Mouse (Mus musculus): ENCODE measurements around the gene Timm8a2. TPM values are rescaled to one million over a fixed set of nuclear protein-coding genes. Genes with fewer than 3 reads are reported as not detected.

Timm8a2 gene
- polyA plus RNA-seq, 1 experiment from 2014 or later = not detected

DNA sequence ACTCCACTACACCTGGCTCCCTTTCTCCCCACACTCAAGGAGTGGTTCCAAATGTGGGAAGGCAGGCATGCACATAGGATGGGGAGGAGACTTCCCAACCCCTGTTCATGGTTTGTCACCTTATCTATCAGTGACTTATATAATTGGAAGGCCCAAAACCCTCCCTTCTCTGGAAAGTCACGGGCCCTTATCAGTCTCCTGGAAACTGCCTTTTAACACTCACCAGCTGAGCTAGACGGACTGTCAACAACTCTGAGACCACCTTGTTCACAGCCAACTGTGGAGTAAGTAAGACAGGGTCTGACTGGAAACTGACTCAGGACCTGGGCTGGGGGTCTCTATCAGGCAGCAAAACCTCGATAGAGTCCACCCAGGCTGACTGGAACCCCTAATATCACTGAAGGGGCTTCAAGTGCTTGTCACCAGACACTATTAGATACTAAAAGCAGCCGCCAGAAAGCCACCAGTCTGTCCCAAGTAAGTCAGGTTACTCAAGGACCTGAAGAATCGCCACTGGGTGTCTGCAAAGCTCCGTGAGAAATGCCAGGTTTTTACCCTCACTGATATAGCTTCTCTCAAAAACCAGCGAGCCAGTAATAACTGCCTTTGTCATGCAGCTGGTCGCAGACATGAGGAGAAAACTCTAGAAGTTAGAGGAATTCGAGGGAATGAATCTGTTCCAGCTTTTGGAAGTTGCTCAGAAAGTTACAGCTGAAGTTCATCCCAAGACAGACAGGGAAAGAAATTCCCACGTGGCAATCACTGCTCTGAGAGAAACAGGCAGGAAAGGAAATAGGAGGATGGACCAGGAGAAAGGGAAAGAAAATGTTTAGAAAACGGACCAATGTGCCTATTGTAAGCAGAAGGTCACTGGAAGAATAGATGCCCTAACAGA lies 34.6 kb downstream of the Timm8a2 start:
- DNase-seq (ENCODE audit: low spot score) = peak; percentile 89
- Histone ChIP-seq H3K4me3 (no peak overlapping the region), H3K27ac (0 out of 2 replicates have a peak overlapping the region, but pooled peaks have one; percentile 5), H3K36me3 (no peaks in the 10 kb centered on the region), H3K9me3 (no peaks in the 10 kb centered on the region), H3K27me3 (ENCODE audit: insufficient read depth, poor library complexity, severe bottlenecking) (peaks cover 82% of the 10 kb centered on the region), H3K4me1 (peaks cover 20% of the 10 kb centered on the region)
- 25% methylated on average over 11 of the region's 11 CpGs for WGBS

DNA sequence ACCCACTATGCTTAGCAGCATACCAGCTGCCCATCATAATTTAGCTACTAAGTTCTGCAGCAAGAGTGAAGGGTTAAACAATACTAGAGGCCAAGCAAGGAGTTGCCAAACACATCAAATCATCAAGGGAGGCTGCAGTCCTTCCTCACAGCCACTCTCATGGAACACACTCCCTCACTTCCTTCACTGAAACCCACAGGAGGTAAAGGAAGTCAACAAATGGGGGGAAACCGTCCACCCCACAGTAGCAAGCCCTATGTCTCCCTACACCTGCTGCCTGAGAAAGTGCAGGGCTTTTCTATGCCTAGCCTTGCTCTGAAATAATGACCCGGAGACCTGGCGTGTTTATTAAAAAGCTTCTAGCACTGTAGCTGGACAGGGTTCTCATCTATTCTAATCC lies 35.5 kb downstream of the Timm8a2 start:
- H3K27ac ChIP-seq = no peak overlapping the region
- H3K27me3 ChIP-seq (ENCODE audit: insufficient read depth, poor library complexity, severe bottlenecking) = peaks cover 81% of the 10 kb centered on the region
- no peak for DNase-seq (ENCODE audit: low spot score)
- no peak overlapping the region for H3K4me3 ChIP-seq
- peaks cover 20% of the 10 kb centered on the region for H3K4me1 ChIP-seq
- H3K36me3 ChIP-seq = no peaks in the 10 kb centered on the region
- WGBS = 80% methylated on average over 3 of the region's 3 CpGs
- no peaks in the 10 kb centered on the region for H3K9me3 ChIP-seq

DNA sequence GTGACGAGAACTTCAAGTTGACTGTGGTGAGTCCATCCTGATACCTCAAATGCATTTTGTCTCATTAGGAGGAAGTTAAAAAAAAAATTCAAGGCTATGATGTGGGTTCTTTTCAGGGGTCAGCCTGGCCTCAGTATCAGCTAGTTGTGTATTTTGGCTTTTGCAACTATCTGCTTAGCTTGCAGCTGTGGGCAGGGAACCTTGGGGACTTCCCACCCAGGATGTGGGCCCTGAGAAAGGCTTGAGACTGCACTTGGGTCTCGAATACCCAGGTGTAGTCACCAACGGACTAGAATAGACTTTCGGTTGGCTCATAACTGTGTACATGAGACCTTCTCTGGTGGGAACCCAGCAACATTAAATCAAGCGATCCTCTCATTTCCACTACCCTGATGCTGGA lies 38.9 kb downstream of the Timm8a2 start:
- no peak overlapping the region for H3K4me3 ChIP-seq
- H3K9me3 ChIP-seq = no peaks in the 10 kb centered on the region
- H3K36me3 ChIP-seq = no peaks in the 10 kb centered on the region
- H3K27me3 ChIP-seq (ENCODE audit: insufficient read depth, poor library complexity, severe bottlenecking) = peaks cover 86% of the 10 kb centered on the region
- peaks cover 20% of the 10 kb centered on the region for H3K4me1 ChIP-seq
- no peak overlapping the region for H3K27ac ChIP-seq
- no peak for DNase-seq (ENCODE audit: low spot score)
- 86% methylated on average over 5 of the region's 5 CpGs for WGBS

DNA sequence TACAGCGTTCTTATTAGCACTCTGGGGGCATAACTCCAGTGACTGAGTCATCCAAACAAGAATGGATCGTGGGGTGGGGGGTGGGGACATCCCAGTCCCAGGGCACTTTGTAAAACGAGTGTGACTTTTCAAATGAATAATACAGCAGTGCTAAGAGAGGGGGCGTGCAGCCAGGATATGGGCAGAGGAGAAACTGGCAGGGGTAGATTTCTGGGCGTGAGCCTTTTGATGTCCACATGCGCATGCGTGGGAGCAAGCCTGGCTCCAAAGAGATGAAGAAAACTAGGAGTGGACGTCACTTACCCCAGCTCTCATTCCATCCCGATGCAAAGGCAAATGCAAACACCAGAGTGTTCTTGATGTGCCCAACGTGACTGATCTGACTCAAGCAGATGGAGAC lies 39.9 kb downstream of the Timm8a2 start:
- H3K36me3 ChIP-seq = no peaks in the 10 kb centered on the region
- no peak overlapping the region for H3K27ac ChIP-seq
- peaks cover 11% of the 10 kb centered on the region for H3K4me1 ChIP-seq
- H3K4me3 ChIP-seq = no peak overlapping the region
- DNase-seq (ENCODE audit: low spot score) = no peak
- WGBS = 70% methylated on average over 10 of the region's 10 CpGs
- H3K9me3 ChIP-seq = no peaks in the 10 kb centered on the region
- peaks cover 88% of the 10 kb centered on the region for H3K27me3 ChIP-seq (ENCODE audit: insufficient read depth, poor library complexity, severe bottlenecking)

DNA sequence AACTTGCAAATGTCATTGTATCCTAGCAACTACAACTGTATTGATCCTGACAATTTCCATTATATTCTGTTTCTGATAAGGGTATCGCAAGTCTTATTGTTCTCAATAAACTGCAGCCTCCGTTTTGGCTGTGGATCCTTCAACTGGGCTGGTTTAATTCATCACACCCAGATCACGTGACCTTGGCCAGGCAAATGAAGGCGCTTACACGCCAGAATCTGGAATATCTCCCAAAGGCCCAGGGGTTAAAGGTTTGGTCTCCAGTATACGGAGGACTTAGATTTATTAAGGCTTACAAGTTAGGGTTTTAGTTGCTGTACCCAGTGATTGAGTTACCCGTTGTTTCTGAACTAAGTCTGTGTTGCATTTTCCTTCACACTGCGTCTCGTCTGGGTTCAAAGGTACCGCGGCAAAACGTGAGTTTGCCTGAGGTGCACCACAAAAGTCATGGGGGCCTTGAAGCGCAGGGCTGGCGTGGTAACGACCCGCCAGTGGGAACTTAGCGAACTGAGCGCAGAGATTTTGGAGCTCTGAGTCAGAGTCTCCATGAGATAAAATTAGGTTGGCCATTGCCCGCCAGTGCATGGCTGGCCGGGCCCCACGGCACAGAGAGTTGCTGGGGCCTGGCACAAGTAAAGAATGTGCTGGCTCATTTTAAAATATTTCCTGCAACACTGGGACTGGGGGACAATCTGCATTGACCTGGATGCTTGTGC lies 41.2 kb downstream of the Timm8a2 start:
- no peaks in the 10 kb centered on the region for H3K36me3 ChIP-seq
- 78% methylated on average over 21 of the region's 21 CpGs for WGBS
- H3K4me1 ChIP-seq = no peaks in the 10 kb centered on the region
- no peaks in the 10 kb centered on the region for H3K9me3 ChIP-seq
- H3K27ac ChIP-seq = no peak overlapping the region
- H3K4me3 ChIP-seq = no peak overlapping the region
- no peak for DNase-seq (ENCODE audit: low spot score)
- H3K27me3 ChIP-seq (ENCODE audit: insufficient read depth, poor library complexity, severe bottlenecking) = peaks cover 79% of the 10 kb centered on the region

DNA sequence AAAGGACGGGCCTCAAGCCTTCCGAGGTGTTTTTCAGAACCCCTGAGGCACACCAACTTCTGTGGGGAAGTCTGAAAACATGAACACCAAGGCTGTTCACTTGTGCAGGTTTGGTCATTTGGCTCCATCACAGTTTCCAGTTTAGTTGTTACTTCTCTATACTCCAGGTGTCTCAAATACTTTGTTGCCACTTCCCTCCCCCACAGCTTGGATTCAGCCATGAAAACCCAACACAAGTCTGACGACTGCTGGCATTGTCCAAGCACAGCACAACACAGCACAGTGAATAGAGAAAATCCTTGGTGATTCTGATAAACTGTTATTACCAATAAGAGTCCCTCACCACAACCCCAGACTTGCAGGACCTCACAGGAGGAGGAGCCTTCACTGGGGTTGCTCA lies 42.5 kb downstream of the Timm8a2 start:
- Histone ChIP-seq H3K27me3 (ENCODE audit: insufficient read depth, poor library complexity, severe bottlenecking) (peaks cover 66% of the 10 kb centered on the region), H3K27ac (no peak overlapping the region), H3K36me3 (no peaks in the 10 kb centered on the region), H3K4me3 (no peak overlapping the region), H3K4me1 (no peaks in the 10 kb centered on the region), H3K9me3 (no peaks in the 10 kb centered on the region)
- no peak for DNase-seq (ENCODE audit: low spot score)
- WGBS = 86% methylated on average over 3 of the region's 3 CpGs

DNA sequence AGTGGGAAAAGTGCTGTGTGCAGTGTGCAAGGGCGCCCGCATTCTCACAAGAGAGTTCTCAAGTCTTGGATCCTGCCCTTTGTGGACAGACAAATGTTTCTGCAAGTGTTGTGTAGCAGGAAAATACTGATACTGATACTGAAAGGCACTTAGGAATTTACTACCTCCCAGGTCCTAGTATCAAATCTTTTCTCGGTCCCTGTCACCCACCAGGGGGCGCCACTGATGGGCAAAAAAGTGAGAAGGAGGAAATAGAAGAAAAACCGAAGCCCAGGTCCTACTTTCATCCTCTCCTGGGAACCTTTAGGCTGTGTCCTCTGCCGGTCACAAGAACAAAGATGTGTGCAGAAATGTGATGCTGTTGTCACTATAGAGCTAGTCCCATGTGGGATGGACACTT lies 45.0 kb downstream of the Timm8a2 start:
- H3K27me3 ChIP-seq (ENCODE audit: insufficient read depth, poor library complexity, severe bottlenecking) = peaks cover 42% of the 10 kb centered on the region
- 46% methylated on average over 6 of the region's 6 CpGs for WGBS
- no peaks in the 10 kb centered on the region for H3K9me3 ChIP-seq
- H3K27ac ChIP-seq = no peak overlapping the region
- no peak for DNase-seq (ENCODE audit: low spot score)
- no peaks in the 10 kb centered on the region for H3K4me1 ChIP-seq
- H3K4me3 ChIP-seq = no peak overlapping the region
- H3K36me3 ChIP-seq = no peaks in the 10 kb centered on the region

DNA sequence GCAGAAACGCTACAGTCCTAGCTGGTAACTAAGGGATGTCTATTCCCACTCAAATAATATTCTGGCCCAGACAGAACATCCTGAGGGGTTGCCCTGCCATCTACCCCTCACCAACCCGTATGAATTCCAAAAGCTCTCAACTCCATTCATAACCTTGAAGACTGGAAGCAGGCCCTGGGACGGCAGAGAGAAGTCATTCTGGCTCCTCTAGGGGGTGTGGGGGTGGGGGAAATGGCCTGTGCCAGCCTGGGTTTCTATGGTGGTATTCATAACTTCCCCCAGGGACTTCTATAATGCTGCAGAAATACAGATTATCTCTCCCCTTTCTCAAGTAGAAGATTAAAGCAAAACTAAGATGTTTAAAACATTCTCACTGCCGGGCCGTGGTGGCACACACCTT lies 45.4 kb downstream of the Timm8a2 start:
- H3K27ac ChIP-seq = no peak overlapping the region
- H3K36me3 ChIP-seq = no peaks in the 10 kb centered on the region
- no peaks in the 10 kb centered on the region for H3K4me1 ChIP-seq
- no peaks in the 10 kb centered on the region for H3K9me3 ChIP-seq
- DNase-seq (ENCODE audit: low spot score) = no peak
- 78% methylated on average over 5 of the region's 5 CpGs for WGBS
- no peak overlapping the region for H3K4me3 ChIP-seq
- peaks cover 37% of the 10 kb centered on the region for H3K27me3 ChIP-seq (ENCODE audit: insufficient read depth, poor library complexity, severe bottlenecking)

DNA sequence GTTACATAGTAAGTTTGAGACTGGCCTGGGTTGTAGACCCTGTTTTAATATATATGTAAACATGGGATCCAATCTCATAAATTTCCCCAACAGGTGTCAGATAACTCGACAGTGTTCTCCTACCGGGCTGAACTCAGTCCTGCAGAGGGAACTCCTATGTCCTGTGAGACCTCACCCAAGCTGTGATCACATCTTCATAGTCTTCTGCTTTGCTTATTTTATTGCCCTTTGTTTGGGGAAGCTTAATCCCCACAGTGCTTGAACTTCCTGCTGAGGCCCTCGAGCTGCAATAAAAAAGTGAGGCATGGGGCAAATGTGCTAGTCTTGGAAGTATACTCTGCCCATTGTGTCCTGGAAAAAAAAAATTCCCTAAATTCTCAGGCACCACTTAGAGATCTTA lies 46.8 kb downstream of the Timm8a2 start:
- Histone ChIP-seq H3K27ac (no peak overlapping the region), H3K27me3 (ENCODE audit: insufficient read depth, poor library complexity, severe bottlenecking) (peaks cover 23% of the 10 kb centered on the region), H3K4me1 (no peaks in the 10 kb centered on the region), H3K4me3 (no peak overlapping the region), H3K36me3 (no peaks in the 10 kb centered on the region), H3K9me3 (no peaks in the 10 kb centered on the region)
- 63% methylated on average over 3 of the region's 3 CpGs for WGBS
- no peak for DNase-seq (ENCODE audit: low spot score)

DNA sequence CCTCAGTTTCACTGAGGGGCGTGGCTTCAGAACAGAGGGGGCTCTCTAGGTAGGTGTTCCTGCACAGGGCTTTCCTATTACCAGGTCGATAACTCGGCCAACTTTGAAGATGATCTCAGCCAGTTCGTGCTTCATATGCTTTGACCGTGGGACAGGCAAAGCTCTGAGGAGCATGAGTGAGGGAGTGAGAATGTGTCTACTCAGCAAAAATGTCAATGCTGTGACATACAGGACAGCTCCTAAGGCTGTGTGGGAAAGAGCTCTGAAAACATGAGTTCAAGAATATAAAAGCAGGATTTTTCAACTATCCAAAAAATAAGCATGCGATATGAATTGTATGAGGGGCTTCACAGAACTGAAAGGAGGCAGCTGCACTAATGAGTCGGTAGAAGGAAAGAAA lies 49.0 kb downstream of the Timm8a2 start:
- no peak overlapping the region for H3K27ac ChIP-seq
- H3K36me3 ChIP-seq = no peaks in the 10 kb centered on the region
- peaks cover 1% of the 10 kb centered on the region for H3K27me3 ChIP-seq (ENCODE audit: insufficient read depth, poor library complexity, severe bottlenecking)
- no peak for DNase-seq (ENCODE audit: low spot score)
- H3K9me3 ChIP-seq = no peaks in the 10 kb centered on the region
- 79% methylated on average over 7 of the region's 7 CpGs for WGBS
- H3K4me1 ChIP-seq = no peaks in the 10 kb centered on the region
- H3K4me3 ChIP-seq = no peak overlapping the region

DNA sequence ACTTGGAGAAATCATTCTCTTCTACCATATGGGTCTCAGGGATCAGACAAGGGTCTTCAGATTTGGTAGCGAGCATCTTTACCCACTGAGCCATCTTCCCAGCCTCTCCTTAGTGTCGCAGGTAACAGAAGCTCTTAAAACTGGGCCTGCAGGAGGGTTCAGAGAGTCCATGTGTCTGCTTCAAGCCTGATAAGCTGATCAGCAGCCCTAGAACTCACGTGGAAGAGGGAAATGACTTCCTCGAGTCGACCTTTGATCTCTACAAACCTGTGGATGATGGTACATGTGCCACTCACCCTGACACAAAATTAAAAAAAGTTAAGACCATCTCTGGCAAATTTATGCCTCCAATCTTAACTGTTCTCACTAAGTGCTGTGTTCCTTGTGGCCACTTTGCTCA lies 53.5 kb downstream of the Timm8a2 start:
- H3K27me3 ChIP-seq (ENCODE audit: insufficient read depth, poor library complexity, severe bottlenecking) = no peaks in the 10 kb centered on the region
- H3K4me1 ChIP-seq = no peaks in the 10 kb centered on the region
- no peak overlapping the region for H3K4me3 ChIP-seq
- H3K27ac ChIP-seq = no peak overlapping the region
- no peaks in the 10 kb centered on the region for H3K36me3 ChIP-seq
- no peak for DNase-seq (ENCODE audit: low spot score)
- WGBS = 71% methylated on average over 5 of the region's 5 CpGs
- H3K9me3 ChIP-seq = no peaks in the 10 kb centered on the region
